Mouse (Mus musculus): ENCODE results near the gene Eif4b.

DNA sequence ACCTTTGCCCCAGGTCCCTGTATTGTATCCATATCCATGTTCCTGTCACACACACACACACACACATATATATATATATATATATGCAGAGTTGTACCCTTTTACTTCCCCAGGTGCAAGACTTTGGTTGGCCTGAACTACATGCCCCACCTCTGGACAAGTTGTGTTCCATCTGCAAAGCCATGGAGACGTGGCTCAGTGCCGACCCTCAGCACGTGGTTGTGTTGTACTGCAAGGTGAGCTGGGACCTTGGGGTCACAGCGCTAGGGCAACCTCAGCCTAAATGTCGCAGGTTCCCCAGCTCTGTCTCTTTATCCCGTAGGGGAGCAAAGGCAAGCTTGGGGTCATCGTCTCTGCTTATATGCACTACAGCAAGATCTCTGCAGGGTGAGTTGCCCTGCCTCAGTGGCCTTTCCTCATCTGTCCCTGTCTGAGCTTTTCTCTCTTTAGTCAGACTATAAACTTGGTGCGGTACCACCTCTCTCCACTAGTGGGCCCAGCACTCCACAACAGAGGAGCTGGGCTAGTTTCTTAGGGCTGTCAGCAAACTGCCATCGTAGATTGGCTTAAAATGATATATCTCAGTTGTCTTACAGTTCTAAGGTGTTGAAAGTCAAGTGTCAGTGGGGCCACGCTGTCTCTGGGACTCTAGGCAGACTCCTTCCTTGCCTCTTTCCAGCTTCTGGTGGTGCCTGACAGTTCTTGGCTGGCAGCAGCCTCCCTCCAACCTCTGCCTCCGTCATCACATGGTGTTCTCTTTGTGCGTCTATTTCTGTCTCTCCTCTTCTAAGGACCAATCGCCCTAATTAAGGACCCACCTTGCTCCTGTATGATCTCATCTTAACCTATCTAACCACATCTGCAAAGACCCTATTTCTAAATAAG lies 34.4 kb downstream of the Eif4b start:
- no peak for TF ChIP-seq POLR2A (IDR thresholded peaks at IDR 0.05; ENCODE audit: control insufficient read depth, extremely low read depth, insufficient read depth, low read length, poor library complexity)
- no peak for TF ChIP-seq CTCF (IDR thresholded peaks at IDR 0.05; ENCODE audit: borderline replicate concordance, control insufficient read depth, extremely low read depth, insufficient read depth, low read length, poor library complexity)

Measured in thymus, adult 2 months (tissue).